Mouse (Mus musculus): ENCODE measurements around the gene Zc3h12d. TPM values are rescaled to one million over a fixed set of nuclear protein-coding genes. Genes with fewer than 3 reads are reported as not detected.

Zc3h12d gene
- polyA plus RNA-seq, 1 experiment from 2014 or later: not detected

DNA sequence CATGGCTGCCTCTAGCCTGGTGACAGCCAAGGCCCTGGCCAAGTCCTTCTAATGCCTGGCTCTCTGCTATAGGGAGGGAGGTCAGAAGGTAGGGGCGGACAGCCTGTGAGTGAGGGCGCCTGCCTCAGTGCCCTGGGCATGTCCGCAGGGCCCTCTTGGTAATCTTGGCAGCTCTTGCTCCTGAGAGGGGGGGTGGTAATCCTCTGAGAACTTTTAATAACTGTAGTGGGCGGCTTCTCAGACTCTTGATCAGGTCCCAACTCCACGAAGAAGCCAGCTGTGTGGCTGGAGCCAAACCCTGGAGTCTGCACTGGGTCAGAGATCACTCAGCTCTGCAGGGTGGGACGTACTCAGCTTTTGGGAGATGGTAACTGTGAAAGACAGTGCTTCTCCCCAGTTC is 31.9 kb downstream of the Zc3h12d start:
- no peak for DNase-seq (ENCODE audit: low spot score)
- 80% methylated on average over 6 of the region's 6 CpGs for WGBS
- ATAC-seq: no peak

DNA sequence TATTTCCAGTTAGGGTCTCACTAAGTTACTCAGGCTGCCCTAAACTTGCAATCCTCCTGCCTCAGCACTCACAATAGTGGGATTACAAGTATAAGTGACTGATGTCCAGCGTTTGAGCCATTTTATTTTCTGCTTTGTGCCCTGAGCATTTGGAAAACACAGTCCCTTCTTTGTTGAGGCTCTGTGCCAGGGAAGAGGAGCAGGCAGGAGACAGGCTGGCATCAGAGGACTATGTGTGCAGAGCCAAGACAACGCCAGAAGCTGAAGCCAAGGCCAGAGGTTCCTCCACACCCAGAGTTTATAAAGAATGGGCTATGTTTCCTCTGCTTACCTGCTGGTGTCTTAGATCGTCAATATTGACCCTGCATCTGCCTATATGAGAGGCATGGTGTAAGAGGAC is 32.5 kb downstream of the Zc3h12d start:
- H3K27ac ChIP-seq (ENCODE audit: low read depth, low read length): no peak overlapping the region
- H3K4me1 ChIP-seq (ENCODE audit: control insufficient read depth, insufficient read depth, low read length): peaks cover 6% of the 10 kb centered on the region
- ATAC-seq (no peak), DNase-seq (ENCODE audit: low spot score) (no peak)
- no peak overlapping the region for H3K4me3 ChIP-seq (ENCODE audit: low read depth, low read length)
- no peak overlapping the region for H3K4me2 ChIP-seq (ENCODE audit: low read length)
- H3K9me3 ChIP-seq (replicated peaks; ENCODE audit: control insufficient read depth, low read length): no peaks in the 10 kb centered on the region
- no peaks in the 10 kb centered on the region for H3K36me3 ChIP-seq (ENCODE audit: control insufficient read depth, insufficient read depth, low read length)
- 76% methylated on average over 3 of the region's 3 CpGs for WGBS
- no peaks in the 10 kb centered on the region; the same call in 1 of the 2 replicates for H3K27me3 ChIP-seq (replicated peaks; ENCODE audit: control insufficient read depth, insufficient read depth, low read length)
- H3K9ac ChIP-seq (ENCODE audit: low read length): no peak overlapping the region

More for the DNA sequence above, 31.9 kb downstream of the Zc3h12d start:
- Histone ChIP-seq H3K4me1 (ENCODE audit: control insufficient read depth, insufficient read depth, low read length) (peaks cover 6% of the 10 kb centered on the region), H3K27me3 (replicated peaks; ENCODE audit: control insufficient read depth, insufficient read depth, low read length) (no peaks in the 10 kb centered on the region; the same call in 1 of the 2 replicates), H3K9me3 (replicated peaks; ENCODE audit: control insufficient read depth, low read length) (no peaks in the 10 kb centered on the region), H3K36me3 (ENCODE audit: control insufficient read depth, insufficient read depth, low read length) (no peaks in the 10 kb centered on the region), H3K4me2 (ENCODE audit: low read length) (no peak overlapping the region), H3K9ac (ENCODE audit: low read length) (no peak overlapping the region), H3K27ac (ENCODE audit: low read depth, low read length) (no peak overlapping the region), H3K4me3 (ENCODE audit: low read depth, low read length) (no peak overlapping the region)

DNA sequence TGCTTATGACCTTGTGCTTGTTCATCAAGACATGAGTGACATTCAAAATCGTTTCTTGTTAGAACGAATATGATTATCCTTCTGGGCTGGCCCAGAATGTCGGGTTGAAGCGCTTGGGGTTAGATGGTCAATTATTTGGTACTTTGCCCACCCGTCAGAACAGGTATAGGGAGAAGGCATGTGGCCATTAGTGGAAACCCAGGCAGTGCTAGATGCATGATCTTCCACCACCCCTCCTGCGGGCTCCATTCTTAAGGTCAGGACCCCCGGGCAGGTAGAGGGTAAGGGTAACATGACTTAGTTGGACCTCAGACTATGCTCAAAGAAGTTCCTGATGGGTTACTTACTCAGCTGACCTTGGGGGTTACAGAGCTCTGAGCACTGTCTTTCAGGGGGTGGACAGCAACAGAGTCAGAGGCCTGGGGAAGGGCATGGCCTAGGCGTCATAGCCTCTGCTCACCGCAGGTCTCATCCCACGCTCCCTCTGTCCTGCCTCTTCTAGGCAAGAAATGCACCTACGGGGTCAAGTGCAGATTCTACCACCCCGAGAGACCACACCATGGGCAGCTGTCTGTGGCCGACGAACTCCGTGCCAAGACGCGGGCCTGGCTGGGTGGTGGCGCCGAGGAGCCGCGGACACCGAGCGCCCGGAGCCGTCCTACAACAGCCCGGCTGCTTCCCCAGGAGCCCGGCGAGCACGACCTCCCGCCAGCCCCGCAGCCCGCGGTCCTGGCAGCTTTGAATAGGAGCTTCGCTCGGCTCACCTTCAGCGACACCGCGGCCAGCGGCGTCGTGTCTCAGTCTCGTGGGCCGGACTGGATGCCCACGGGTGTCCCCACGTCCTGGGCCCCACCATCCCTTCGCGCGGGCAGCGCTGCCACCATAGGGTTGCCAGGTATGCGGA is 34.7 kb downstream of the Zc3h12d start:
- no peak overlapping the region for H3K27ac ChIP-seq (ENCODE audit: low read depth, low read length)
- H3K4me2 ChIP-seq (ENCODE audit: low read length): peak overlapping the region; percentile 63
- ATAC-seq (peak; percentile 32), DNase-seq (ENCODE audit: low spot score) (no peak)
- H3K36me3 ChIP-seq (ENCODE audit: control insufficient read depth, insufficient read depth, low read length): no peaks in the 10 kb centered on the region
- H3K27me3 ChIP-seq (replicated peaks; ENCODE audit: control insufficient read depth, insufficient read depth, low read length): no peaks in the 10 kb centered on the region; the same call in 1 of the 2 replicates
- no peaks in the 10 kb centered on the region for H3K9me3 ChIP-seq (replicated peaks; ENCODE audit: control insufficient read depth, low read length)
- H3K9ac ChIP-seq (ENCODE audit: low read length): peak overlapping the region; percentile 56
- H3K4me3 ChIP-seq (ENCODE audit: low read depth, low read length): peak overlapping the region; percentile 33
- peaks cover 6% of the 10 kb centered on the region for H3K4me1 ChIP-seq (ENCODE audit: control insufficient read depth, insufficient read depth, low read length)
- 17% methylated on average over 50 of the region's 50 CpGs for WGBS

DNA sequence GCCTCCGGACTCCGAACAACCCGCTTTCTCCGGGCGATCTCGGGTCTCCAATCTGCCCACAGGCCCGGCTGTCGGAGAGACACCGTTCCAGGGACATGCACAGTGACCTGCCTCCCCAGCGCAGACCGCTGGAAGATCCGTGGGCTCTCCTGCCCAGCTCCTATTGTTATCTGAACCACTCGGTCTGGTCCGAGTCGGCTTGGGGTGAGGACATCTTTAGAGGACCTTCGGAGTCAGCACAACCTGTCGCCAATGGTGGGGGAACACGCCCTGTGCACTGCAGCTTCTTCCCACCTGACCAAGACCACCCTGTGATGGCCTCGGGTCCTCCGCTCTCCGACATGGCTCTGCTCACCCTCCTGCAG is 35.4 kb downstream of the Zc3h12d start:
- no peaks in the 10 kb centered on the region for H3K9me3 ChIP-seq (replicated peaks; ENCODE audit: control insufficient read depth, low read length)
- peak overlapping the region; percentile 33 for H3K4me3 ChIP-seq (ENCODE audit: low read depth, low read length)
- ATAC-seq (no peak; the same call in 1 of the 2 replicates), DNase-seq (ENCODE audit: low spot score) (no peak)
- no peak overlapping the region for H3K27ac ChIP-seq (ENCODE audit: low read depth, low read length)
- 21% methylated on average over 21 of the region's 21 CpGs for WGBS
- peaks cover 6% of the 10 kb centered on the region for H3K4me1 ChIP-seq (ENCODE audit: control insufficient read depth, insufficient read depth, low read length)
- H3K36me3 ChIP-seq (ENCODE audit: control insufficient read depth, insufficient read depth, low read length): no peaks in the 10 kb centered on the region
- H3K9ac ChIP-seq (ENCODE audit: low read length): peak overlapping the region; percentile 56; the same call in 1 of the 2 replicates
- no peaks in the 10 kb centered on the region; the same call in 1 of the 2 replicates for H3K27me3 ChIP-seq (replicated peaks; ENCODE audit: control insufficient read depth, insufficient read depth, low read length)
- H3K4me2 ChIP-seq (ENCODE audit: low read length): peak overlapping the region; percentile 63

DNA sequence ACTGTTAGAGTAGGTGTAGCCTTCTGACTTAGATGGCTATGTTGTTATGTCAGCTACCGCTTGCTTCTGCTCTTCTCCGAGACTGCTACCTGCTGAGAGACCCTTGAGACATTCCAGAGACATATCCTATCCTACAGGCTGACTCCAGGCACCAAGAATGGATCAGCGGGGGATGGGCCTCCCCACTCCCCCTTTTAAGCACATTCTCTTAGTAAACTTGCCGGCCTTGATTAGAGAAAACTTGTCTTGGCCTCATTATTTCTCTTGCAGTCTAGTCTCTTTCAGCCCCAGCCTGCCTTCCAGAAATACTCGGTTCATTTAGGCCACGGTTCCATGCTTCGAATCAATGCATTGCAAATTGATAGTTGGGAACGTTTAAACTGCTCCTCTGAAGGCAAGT is 37.5 kb downstream of the Zc3h12d start:
- no peak overlapping the region for H3K9ac ChIP-seq (ENCODE audit: low read length)
- no peak overlapping the region for H3K4me2 ChIP-seq (ENCODE audit: low read length)
- H3K4me1 ChIP-seq (ENCODE audit: control insufficient read depth, insufficient read depth, low read length): peaks cover 6% of the 10 kb centered on the region
- no peak overlapping the region for H3K4me3 ChIP-seq (ENCODE audit: low read depth, low read length)
- H3K27ac ChIP-seq (ENCODE audit: low read depth, low read length): no peak overlapping the region
- no peaks in the 10 kb centered on the region for H3K36me3 ChIP-seq (ENCODE audit: control insufficient read depth, insufficient read depth, low read length)
- no peak for ATAC-seq
- 25% methylated on average over 8 of the region's 8 CpGs for WGBS
- no peak for DNase-seq (ENCODE audit: low spot score)
- no peaks in the 10 kb centered on the region for H3K9me3 ChIP-seq (replicated peaks; ENCODE audit: control insufficient read depth, low read length)
- H3K27me3 ChIP-seq (replicated peaks; ENCODE audit: control insufficient read depth, insufficient read depth, low read length): no peaks in the 10 kb centered on the region; the same call in 1 of the 2 replicates

DNA sequence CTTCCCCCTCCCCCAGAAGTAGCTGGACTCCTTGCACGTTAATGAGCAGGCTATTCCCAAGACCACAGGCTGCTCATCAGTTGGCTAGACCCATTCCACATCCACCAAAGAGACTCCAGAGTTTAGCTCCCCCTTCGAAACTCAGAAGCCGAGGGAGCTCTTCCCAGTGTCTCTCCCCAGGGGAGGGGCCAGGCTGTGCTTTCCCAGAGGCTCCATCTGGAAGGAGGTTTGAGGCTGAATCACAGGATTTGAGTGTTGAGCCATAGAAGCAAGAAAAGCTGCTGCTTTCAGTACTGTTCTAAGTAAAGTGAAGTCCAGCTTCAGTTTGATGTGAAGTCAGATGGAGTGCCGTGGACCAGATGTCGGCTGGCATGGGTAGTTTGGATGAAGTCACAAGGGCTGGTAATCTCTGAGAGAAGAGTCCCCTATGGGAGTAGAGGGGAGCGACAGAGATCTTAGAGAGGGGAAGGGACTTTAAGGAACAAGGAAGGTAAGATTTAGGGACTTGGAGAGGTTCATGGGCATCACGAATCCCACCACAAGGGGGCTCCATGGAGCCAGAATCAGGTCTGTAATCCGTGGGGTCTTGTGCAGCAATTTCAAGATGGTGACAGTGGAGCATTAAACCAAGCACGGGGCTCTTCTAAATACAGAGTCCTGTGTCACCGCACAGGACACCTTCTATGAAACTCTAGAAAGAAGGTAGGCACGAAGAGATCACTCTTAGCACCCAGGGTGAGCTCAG is 38.5 kb downstream of the Zc3h12d start:
- no peak overlapping the region for H3K9ac ChIP-seq (ENCODE audit: low read length)
- WGBS: 59% methylated on average over 11 of the region's 11 CpGs
- H3K4me2 ChIP-seq (ENCODE audit: low read length): no peak overlapping the region
- ATAC-seq: peak; percentile 24; the same call in 1 of the 2 replicates
- DNase-seq (ENCODE audit: low spot score): peak; percentile 49
- H3K4me3 ChIP-seq (ENCODE audit: low read depth, low read length): no peak overlapping the region
- no peak overlapping the region for H3K27ac ChIP-seq (ENCODE audit: low read depth, low read length)
- H3K9me3 ChIP-seq (replicated peaks; ENCODE audit: control insufficient read depth, low read length): no peaks in the 10 kb centered on the region
- H3K4me1 ChIP-seq (ENCODE audit: control insufficient read depth, insufficient read depth, low read length): peaks cover 6% of the 10 kb centered on the region
- no peaks in the 10 kb centered on the region; the same call in 1 of the 2 replicates for H3K27me3 ChIP-seq (replicated peaks; ENCODE audit: control insufficient read depth, insufficient read depth, low read length)
- no peaks in the 10 kb centered on the region for H3K36me3 ChIP-seq (ENCODE audit: control insufficient read depth, insufficient read depth, low read length)

DNA sequence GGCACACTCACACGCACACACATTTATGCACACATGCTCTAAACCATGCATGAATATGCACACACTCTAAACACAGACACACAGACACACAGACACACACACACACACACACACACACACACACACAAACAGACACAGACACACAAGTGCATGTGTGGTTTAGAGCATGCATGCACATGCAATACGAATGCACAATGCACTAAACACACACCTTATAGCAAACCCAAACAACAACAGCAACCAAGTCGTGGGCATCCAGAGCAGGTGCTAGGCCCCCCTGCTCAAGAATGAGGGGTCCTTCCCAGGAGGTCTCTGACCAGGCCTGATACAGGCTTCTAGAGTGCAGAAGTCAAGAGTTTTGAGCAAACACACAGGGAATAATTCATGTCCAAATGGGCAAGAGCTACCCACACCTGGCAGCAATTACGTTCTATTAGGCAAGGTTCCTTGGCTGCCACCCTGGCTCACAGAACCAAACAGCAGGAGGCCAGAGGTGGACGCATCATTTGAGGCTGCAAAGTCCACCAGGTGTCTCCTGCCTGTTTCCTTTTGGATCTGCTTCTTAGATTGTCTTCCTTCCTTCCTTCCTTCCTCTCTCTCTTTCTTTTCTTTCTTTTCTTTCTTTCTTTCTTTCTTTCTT is 39.2 kb downstream of the Zc3h12d start:
- no peak overlapping the region for H3K4me2 ChIP-seq (ENCODE audit: low read length)
- no peak overlapping the region for H3K9ac ChIP-seq (ENCODE audit: low read length)
- H3K27me3 ChIP-seq (replicated peaks; ENCODE audit: control insufficient read depth, insufficient read depth, low read length): no peaks in the 10 kb centered on the region; the same call in 1 of the 2 replicates
- no peaks in the 10 kb centered on the region for H3K36me3 ChIP-seq (ENCODE audit: control insufficient read depth, insufficient read depth, low read length)
- H3K27ac ChIP-seq (ENCODE audit: low read depth, low read length): no peak overlapping the region
- H3K4me3 ChIP-seq (ENCODE audit: low read depth, low read length): no peak overlapping the region
- ATAC-seq (no peak), DNase-seq (ENCODE audit: low spot score) (no peak)
- H3K9me3 ChIP-seq (replicated peaks; ENCODE audit: control insufficient read depth, low read length): no peaks in the 10 kb centered on the region
- 91% methylated on average over 5 of the region's 5 CpGs for WGBS
- peaks cover 6% of the 10 kb centered on the region for H3K4me1 ChIP-seq (ENCODE audit: control insufficient read depth, insufficient read depth, low read length)

DNA sequence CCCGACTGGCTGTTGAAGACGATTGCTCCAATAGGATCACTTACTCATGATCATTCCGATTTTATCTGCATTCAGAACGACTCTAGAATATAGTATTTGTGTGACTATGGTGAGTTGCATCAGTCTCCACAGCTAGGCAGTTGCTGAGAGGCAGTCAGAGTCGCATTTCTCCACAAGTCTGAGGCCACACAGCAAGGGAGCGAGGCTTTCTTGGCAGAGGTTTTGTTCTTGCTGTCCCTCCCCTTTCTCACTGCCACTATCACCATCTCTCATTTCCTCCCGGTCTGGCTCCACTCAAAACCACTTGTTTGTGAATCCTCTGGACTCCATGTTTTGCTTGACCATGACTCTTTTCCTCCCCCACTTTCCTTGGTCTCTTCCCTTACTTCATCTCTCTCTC is 41.9 kb downstream of the Zc3h12d start:
- H3K9ac ChIP-seq (ENCODE audit: low read length): no peak overlapping the region
- DNase-seq (ENCODE audit: low spot score): no peak
- no peak for ATAC-seq
- no peak overlapping the region for H3K4me2 ChIP-seq (ENCODE audit: low read length)
- H3K27ac ChIP-seq (ENCODE audit: low read depth, low read length): no peak overlapping the region
- no peaks in the 10 kb centered on the region for H3K36me3 ChIP-seq (ENCODE audit: control insufficient read depth, insufficient read depth, low read length)
- no peaks in the 10 kb centered on the region; the same call in 1 of the 2 replicates for H3K4me1 ChIP-seq (ENCODE audit: control insufficient read depth, insufficient read depth, low read length)
- H3K9me3 ChIP-seq (replicated peaks; ENCODE audit: control insufficient read depth, low read length): no peaks in the 10 kb centered on the region
- no peaks in the 10 kb centered on the region for H3K27me3 ChIP-seq (replicated peaks; ENCODE audit: control insufficient read depth, insufficient read depth, low read length)
- WGBS: 86% methylated on average over 7 of the region's 7 CpGs
- no peak overlapping the region for H3K4me3 ChIP-seq (ENCODE audit: low read depth, low read length)
